Mouse (Mus musculus): ENCODE data around the gene Trpm4.

Trpm4 gene

GRCm38 (mm10) chr7:45333431-45333982 is at the start of gene Trpm4:
Gene Trpm4 (minus strand): TSS chr7:45333780.
- POLR2A ChIA-PET: interaction anchor here in 3 of 4 experiments (0.6 to 3.5 kb wide), 51 partner anchors 8 to 384 kb away, joined by 3 to 30 read pairs (median 4); partner anchors contain the start of genes Ppfia3 (in 3 of the 3), Snrnp70 (in 2 of the 3), Tead2 (in 2 of the 3) and Aldh16a1 (in 1 of the 3)
- CTCF ChIA-PET: interaction anchor here in 3 of 4 experiments (0.5 to 3.1 kb wide), 16 partner anchors 8 to 116 kb away, joined by 3 to 45 read pairs (median 5); partner anchors contain the start of genes Gys1 (in 1 of the 3), Kcna7 (in 1 of the 3) and Ppfia3 (in 1 of the 3)

DNA sequence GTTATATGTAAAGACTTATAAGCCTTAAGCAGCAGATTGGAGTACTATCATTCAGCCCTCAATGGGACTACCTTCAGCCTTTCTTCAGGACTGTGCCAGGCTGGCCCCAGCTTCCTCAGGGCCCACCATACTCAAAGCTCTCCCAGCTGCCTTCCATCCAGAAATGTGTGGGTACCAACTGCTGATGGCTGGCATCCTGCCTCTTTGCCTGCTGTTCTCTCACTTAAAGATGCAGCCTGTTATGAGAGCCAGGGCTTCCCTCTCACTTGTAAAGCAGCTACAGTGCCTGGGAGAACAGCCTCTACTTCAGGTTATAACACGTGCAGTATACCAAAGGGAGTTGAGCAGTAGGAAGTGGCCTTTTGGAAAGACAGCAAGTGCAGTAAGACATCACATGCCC is 42.5 kb upstream of the Trpm4 start:
- POLR2A ChIA-PET: interaction anchor here (0.7 to 51.5 kb wide), 20 partner anchors 4 to 347 kb away, joined by 3 to 1478 read pairs (median 5); partner anchors contain the start of genes Ppfia3 (in 3 of the 4), Snrnp70 (in 2 of the 4), Ftl1 (in 1 of the 4) and Gys1 (in 1 of the 4)
- CTCF ChIA-PET: interaction anchor here in 3 of 4 experiments (0.6 to 2.3 kb wide), 4 partner anchors 10 to 211 kb away, joined by 3 to 10 read pairs (median 4); partner anchors contain the start of gene Kcna7 (in 1 of the 3)

- POLR2A ChIA-PET: interaction anchor here (0.6 to 51.5 kb wide), 9 partner anchors 3 to 254 kb away, joined by 3 to 1478 read pairs (median 6); partner anchors contain the start of genes Kcna7 (in 1 of the 4), Lin7b (in 1 of the 4), Ppfia3 (in 1 of the 4) and Snrnp70 (in 1 of the 4)
- CTCF ChIA-PET: interaction anchor here in 1 of 4 experiments (0.6 kb wide), 1 partner anchor 267 kb away, joined by 14 read pairs; no protein-coding TSS in a partner anchor
These were observed 41.0 kb upstream of the Trpm4 start for GRCm38 (mm10) chr7:45374620-45375019.

- POLR2A ChIA-PET: interaction anchor here in 3 of 4 experiments (0.6 to 51.5 kb wide), 19 partner anchors 0 to 318 kb away, joined by 3 to 1478 read pairs (median 4); partner anchors contain the start of genes Snrnp70 (in 2 of the 3), Kcna7 (in 1 of the 3), Lhb (in 1 of the 3) and Lin7b (in 1 of the 3)
- CTCF ChIA-PET: interaction anchor here in 2 of 4 experiments (0.6 to 1.2 kb wide), 6 partner anchors 7 to 424 kb away, joined by 3 to 17 read pairs (median 3); no protein-coding TSS in a partner anchor
These were observed 38.8 kb upstream of the Trpm4 start for GRCm38 (mm10) chr7:45372371-45372770.

DNA sequence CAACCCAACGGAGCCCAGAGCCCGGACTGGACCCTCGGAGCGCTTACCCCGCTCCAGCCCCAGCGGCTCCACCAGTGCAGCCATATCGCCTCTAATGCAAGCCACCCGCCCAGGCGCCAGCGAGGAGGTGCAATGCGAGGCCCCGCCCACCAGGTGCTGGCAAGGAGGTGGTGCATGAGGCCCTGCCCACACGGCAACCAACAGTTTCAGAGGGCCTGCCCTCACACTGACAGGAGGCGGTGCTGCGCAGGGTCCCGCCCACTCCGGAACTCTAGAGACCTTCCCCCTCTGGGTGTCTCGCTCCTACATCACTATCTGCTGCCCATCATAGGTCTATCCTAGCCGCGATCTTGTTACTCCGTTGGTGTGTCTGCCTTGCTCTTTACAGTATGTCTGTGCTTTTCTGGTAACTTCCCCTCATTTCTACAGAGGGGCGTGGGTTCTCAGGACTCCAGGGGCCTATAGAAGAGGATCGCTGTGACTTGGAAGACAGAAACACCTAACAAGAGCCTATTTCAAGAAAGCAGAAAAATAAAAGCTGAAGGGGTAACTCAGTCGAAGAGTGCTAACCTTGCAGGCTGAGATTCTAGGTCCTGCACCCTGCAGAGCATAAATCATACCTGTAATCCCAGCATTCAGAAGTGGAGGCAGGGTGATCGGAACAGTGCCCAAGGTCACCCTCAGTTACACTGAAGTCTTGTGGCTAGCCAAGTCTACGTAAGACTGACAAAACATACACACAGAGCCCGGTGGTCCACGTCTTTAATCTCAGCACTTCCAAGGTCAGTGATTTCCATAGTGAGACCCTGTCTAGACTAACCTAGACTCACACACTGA is 37.1 kb upstream of the Trpm4 start, which contains the start of gene Lin7b:
Gene Lin7b (minus strand): TSS at position 109 of the 837 bp plus-strand sequence.
- CTCF ChIA-PET: interaction anchor here in 2 of 4 experiments (0.9 to 6.9 kb wide), 3 partner anchors 28 to 33 kb away, joined by 3 to 79 read pairs (median 3); no protein-coding TSS in a partner anchor
- POLR2A ChIA-PET: interaction anchor here in 3 of 4 experiments (0.6 to 51.5 kb wide), 11 partner anchors 9 to 324 kb away, joined by 3 to 1478 read pairs (median 3); partner anchors contain the start of genes Snrnp70 (in 2 of the 3) and Kcna7 (in 1 of the 3)

GRCm38 (mm10) chr7:45369836-45370474 is 36.4 kb upstream of the Trpm4 start:
- ChIA-PET CTCF (interaction anchor here in 2 of 4 experiments (0.7 to 6.9 kb wide), 4 partner anchors 9 to 34 kb away, joined by 3 to 79 read pairs (median 3); no protein-coding TSS in a partner anchor), POLR2A (interaction anchor here in 3 of 4 experiments (0.6 to 51.5 kb wide), 15 partner anchors 8 to 240 kb away, joined by 3 to 1478 read pairs (median 3); partner anchors contain the start of genes Snrnp70 (in 2 of the 3), Hrc (in 1 of the 3) and Kcna7 (in 1 of the 3))

GRCm38 (mm10) chr7:45369022-45369745 is 35.6 kb upstream of the Trpm4 start:
- POLR2A ChIA-PET: interaction anchor here in 3 of 4 experiments (0.6 to 51.5 kb wide), 20 partner anchors 8 to 239 kb away, joined by 3 to 1478 read pairs (median 5); partner anchors contain the start of genes Snrnp70 (in 2 of the 3), Hrc (in 1 of the 3) and Kcna7 (in 1 of the 3)
- CTCF ChIA-PET: interaction anchor here in 1 of 4 experiments (0.7 to 6.9 kb wide), 4 partner anchors 9 to 70 kb away, joined by 3 to 79 read pairs (median 3); no protein-coding TSS in a partner anchor

GRCm38 (mm10) chr7:45368178-45368577 is 34.6 kb upstream of the Trpm4 start:
- ChIA-PET POLR2A (interaction anchor here (0.5 to 51.5 kb wide), 42 partner anchors 8 to 353 kb away, joined by 3 to 1478 read pairs (median 6); partner anchors contain the start of genes Snrnp70 (in 3 of the 4), Gys1 (in 2 of the 4), Slc6a21 (in 2 of the 4) and Aldh16a1 (in 1 of the 4)), CTCF (interaction anchor here in 2 of 4 experiments (0.6 to 6.9 kb wide), 11 partner anchors 15 to 300 kb away, joined by 3 to 79 read pairs (median 5); partner anchors contain the start of gene Snrnp70 (in 1 of the 2))

DNA sequence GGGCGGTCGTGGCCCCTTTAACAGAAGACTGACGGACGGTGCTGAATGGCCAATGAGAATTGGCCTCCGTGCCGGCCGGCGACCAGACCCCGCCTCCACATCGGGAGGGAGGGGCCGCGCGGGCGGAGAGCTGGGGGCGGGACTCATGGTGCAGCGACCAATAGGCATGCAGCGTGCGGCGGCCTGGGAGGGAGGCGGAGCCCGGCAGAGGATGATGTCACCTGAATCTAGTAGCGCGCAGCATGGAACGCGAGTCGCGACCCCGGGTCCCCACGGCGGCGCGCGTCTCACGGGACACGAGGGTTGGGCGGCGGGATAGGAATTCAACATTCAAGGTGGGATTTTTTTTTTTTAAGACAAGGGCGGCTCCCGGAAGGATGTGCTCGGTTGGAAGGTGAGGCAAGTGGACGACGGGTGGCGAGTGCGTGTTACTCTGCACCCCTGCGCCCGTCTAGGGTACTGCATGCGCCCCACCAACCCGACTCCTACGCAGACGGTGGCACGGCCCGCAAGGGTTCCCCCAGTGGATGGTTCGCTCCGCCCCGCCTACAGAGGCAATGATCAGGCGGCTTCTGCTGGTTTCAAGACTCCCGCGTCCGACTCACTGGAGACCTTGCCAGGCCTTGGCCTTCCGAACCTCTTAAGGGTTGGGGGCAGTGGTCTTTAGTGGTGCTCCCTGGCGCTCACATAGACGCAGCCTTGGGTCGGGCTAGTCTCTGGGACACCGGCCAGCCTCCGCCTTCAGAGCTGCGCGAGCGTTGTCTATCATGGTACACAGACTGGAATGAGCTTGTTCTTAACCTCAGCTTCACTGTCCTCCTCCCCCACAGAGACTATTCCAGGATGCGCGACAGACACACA is 33.7 kb upstream of the Trpm4 start:
- CTCF ChIA-PET: interaction anchor here in 3 of 4 experiments (0.5 to 6.9 kb wide), 36 partner anchors 12 to 653 kb away, joined by 3 to 79 read pairs (median 4); partner anchors contain the start of genes Aldh16a1 (in 1 of the 3), Gys1 (in 1 of the 3), Kcna7 (in 1 of the 3) and Ntf5 (in 1 of the 3)
- POLR2A ChIA-PET: interaction anchor here (0.6 to 51.5 kb wide), 105 partner anchors 7 to 1153 kb away, joined by 3 to 1478 read pairs (median 4); partner anchors contain the start of genes Snrnp70 (in 4 of the 4), Ftl1 (in 3 of the 4), Aldh16a1 (in 2 of the 4) and Fam83e (in 2 of the 4)

- ChIA-PET CTCF (interaction anchor here (0.5 to 6.9 kb wide), 26 partner anchors 11 to 653 kb away, joined by 3 to 79 read pairs (median 4); partner anchors contain the start of genes Gys1 (in 1 of the 4), Kcna7 (in 1 of the 4), Ntf5 (in 1 of the 4) and Nucb1 (in 1 of the 4)), POLR2A (interaction anchor here (0.5 to 51.5 kb wide), 92 partner anchors 6 to 1153 kb away, joined by 3 to 1478 read pairs (median 4); partner anchors contain the start of genes Ftl1 (in 3 of the 4), Snrnp70 (in 3 of the 4), Aldh16a1 (in 2 of the 4) and Fam83e (in 2 of the 4))
These were observed 33.1 kb upstream of the Trpm4 start, which contains the start of gene Ppfia3 for GRCm38 (mm10) chr7:45366652-45367019. Gene Ppfia3 (minus strand): TSS chr7:45367019.

DNA sequence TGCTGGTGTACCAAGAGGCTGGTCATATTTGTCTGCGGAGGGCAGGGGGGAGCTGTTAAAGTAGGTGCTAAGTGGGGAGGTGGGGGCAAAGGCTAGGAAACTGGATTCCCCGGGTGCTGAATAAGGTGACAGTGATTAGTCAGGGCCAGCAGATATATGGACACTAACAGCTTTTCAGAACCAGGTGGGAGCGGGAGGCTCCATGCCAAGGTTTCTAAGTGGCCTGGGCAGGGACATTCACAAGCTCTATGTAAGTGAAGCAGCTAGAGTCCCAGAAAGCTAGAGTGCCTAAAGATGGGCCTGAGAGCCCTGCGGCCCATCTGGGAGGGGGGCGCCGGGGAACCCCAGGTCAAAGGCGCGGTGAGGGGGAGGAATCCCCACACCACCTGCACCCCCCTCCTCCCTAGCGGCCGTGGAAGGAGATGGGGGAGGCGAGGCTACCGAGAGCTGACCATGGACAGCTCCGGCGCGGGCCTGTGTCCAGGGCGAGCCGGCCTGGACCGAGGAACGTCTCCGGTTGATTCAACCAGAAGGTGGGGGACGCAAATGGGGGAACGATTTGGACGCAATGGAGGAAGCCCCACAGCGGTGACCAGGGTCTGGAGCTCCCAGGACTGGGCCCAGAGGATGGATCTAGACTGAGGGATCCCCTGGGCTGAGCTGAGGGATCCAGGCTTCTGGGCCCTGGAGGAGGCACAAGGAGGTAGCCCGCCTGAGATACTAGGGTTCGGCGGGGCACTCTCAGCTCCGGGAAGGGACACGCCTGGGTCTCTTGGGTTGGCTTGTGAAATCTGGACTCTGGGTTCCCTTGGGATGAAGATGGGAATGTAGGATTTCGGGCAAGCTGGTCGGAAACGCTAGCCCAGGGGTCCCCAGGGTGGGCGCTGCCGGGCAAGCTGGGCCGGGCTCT is 32.4 kb upstream of the Trpm4 start:
- ChIA-PET CTCF (interaction anchor here (0.5 to 6.9 kb wide), 22 partner anchors 11 to 435 kb away, joined by 3 to 79 read pairs (median 5); partner anchors contain the start of genes Gys1 (in 1 of the 4) and Kcna7 (in 1 of the 4)), POLR2A (interaction anchor here (0.5 to 51.5 kb wide), 83 partner anchors 10 to 414 kb away, joined by 3 to 1478 read pairs (median 5); partner anchors contain the start of genes Ftl1 (in 3 of the 4), Snrnp70 (in 3 of the 4), Kcna7 (in 2 of the 4) and Plekha4 (in 2 of the 4))

DNA sequence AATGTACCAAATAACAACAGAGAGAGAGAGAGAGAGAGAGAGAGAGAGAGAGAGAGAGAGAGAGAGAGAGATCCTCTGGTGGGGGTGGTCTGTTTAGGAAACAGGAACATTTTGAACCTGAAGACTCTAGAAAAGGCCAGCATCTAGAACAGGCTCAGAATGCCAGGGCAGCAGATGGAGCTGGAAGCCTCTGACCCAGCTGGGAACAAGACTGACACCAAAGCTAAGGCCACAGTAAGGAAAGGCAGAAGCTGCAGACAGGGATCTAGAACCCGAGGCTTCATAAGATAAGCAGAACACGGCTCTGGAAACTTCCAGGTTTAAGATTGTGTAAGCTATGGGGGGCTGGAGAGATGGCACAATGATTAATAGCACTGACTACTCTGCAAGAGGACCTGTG is 30.4 kb upstream of the Trpm4 start:
- POLR2A ChIA-PET: interaction anchor here in 2 of 4 experiments (0.7 to 51.5 kb wide), 6 partner anchors 9 to 66 kb away, joined by 3 to 1478 read pairs (median 41); partner anchors contain the start of genes Kcna7 (in 1 of the 2) and Snrnp70 (in 1 of the 2)
- CTCF ChIA-PET: interaction anchor here in 1 of 4 experiments (0.7 kb wide), 1 partner anchor 679 kb away, joined by 7 read pairs; no protein-coding TSS in a partner anchor

GRCm38 (mm10) chr7:45362801-45363200 is 29.2 kb upstream of the Trpm4 start:
- POLR2A ChIA-PET: interaction anchor here in 3 of 4 experiments (0.6 to 51.5 kb wide), 23 partner anchors 10 to 335 kb away, joined by 3 to 1478 read pairs (median 6); partner anchors contain the start of genes Snrnp70 (in 2 of the 3), Aldh16a1 (in 1 of the 3), Ftl1 (in 1 of the 3) and Gys1 (in 1 of the 3)
- CTCF ChIA-PET: interaction anchor here in 3 of 4 experiments (0.5 to 13.0 kb wide), 7 partner anchors 12 to 381 kb away, joined by 3 to 200 read pairs (median 4); partner anchors contain the start of gene Kcna7 (in 1 of the 3)
